Mouse (Mus musculus): ENCODE measurements around the gene Lrrn4cl. TPM values are rescaled to one million over a fixed set of nuclear protein-coding genes. Genes with fewer than 3 reads are reported as not detected.
"Not testable (repeated sequence)": the region's sequence is repeated elsewhere in the genome, so short reads cannot be mapped to it uniquely, and the experiment has no call there.

Gene Lrrn4cl
- total RNA-seq, 1 experiment from 2014 or later = 4.1 TPM

DNA sequence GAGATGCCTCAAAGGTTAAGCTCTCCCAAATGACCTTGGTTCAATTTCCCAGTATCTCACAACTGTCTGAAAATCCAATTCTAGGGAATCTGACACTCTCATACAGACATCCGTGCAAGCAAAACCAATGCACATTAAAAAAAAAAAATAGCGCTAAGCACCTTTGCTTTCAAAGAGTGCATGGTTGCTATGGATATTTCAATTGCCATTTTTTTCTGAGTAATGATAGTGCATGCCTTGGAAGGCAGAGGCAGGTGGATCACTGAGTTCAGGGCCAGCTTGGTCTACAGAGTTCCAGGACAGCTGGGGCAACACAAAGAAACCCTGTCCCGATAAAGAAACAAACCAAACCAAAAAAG, 30.4 kb downstream of the Lrrn4cl start:
- DNase-seq = no peak

DNA sequence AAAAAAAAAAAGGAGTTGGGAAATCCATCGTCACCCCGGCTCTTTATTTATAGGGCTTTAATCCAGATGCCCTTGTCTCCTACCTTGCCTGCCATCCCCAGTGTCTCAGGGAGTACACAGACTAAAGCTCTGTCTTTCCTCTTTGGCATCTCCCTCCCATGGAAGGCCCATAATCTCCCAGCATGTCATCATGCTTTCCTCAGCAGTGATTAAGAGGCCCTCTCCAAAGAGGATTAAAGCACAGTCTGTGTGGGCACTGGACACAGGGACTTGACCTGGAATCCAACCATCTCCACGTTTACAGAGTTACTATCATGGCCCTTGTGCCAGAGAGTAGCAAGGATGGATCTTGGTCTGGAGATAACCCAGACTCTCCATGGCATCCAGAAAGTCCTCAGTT, 33.0 kb downstream of the Lrrn4cl start, which contains the start of the genes Lbhd1 and Gm49403:
Lbhd1 (plus strand) TSS at position 117 of the 400 bp plus-strand sequence.
Gm49403 (plus strand) TSS at position 315 of the 400 bp plus-strand sequence.
- no peak for DNase-seq

DNA sequence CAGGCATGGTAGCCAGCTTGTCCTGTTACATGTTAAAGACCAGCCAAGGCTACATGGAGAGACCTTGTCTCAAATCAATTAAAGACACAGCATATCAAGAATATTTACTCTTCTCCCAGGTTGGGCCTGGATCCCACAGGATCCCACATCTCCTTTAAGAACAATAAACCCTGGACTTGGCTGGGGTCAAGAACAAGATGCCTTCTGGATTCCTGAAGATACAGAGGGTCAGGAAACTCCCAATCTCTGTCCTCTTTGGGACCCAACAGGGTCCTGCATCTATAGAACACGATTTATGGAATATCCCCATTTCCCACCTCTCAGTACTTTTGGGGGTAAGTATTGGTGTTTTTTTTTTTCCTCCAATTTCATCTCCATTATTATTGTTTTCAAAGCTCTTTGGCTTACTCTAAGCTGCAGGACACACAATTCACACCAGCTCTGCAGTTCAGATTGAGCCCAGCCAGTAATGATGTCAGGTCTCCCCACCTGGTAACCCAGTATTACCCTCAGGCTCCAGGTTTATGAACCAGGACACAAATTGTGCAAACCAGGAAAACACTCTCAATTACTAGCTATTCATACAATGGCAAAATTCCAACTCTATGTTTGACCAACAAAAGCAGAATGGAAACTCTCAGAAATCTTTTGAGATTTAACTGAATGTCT, 36.5 kb downstream of the Lrrn4cl start:
- DNase-seq = no peak

DNA sequence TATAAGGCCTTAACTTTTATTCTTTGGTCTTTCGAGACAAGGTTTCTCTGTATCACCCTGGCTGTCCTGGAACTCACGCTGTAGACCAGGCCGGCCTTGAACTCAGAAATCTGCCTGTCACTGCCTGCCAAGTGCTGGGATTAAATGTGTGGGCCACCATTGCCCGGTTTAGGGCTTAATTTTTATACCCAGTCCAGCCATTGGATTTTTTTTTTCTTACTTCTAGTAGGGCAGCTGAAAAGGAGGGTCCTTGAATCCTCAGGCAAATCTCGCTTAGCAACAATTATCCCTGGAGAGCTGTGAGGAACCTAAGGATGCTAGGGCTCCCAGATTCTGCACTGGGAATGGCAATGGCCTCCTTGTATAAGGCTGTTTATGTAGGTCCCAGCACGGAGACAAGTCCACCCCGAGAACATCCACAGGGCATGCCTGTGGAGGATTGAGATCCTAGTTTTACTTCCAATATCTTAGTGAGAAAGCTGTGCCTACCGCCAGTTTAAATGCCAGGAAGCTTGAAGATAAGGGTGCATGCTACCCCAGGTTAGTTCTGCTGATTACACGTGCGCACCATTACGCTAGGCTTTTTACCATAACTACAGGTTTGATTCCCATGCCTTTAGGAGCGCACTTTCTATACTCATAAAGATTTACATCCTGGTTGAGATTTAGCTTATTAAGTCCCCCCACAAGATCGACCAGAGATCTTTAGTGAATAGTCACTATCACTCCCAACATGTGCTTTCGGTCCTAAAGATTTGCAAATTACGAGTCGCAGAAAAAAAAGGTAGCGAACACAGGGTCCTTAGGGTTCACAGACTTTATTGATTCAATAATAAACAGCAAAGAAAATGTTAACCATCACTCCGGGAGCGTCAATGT, 37.3 kb downstream of the Lrrn4cl start:
- no peak for DNase-seq

DNA sequence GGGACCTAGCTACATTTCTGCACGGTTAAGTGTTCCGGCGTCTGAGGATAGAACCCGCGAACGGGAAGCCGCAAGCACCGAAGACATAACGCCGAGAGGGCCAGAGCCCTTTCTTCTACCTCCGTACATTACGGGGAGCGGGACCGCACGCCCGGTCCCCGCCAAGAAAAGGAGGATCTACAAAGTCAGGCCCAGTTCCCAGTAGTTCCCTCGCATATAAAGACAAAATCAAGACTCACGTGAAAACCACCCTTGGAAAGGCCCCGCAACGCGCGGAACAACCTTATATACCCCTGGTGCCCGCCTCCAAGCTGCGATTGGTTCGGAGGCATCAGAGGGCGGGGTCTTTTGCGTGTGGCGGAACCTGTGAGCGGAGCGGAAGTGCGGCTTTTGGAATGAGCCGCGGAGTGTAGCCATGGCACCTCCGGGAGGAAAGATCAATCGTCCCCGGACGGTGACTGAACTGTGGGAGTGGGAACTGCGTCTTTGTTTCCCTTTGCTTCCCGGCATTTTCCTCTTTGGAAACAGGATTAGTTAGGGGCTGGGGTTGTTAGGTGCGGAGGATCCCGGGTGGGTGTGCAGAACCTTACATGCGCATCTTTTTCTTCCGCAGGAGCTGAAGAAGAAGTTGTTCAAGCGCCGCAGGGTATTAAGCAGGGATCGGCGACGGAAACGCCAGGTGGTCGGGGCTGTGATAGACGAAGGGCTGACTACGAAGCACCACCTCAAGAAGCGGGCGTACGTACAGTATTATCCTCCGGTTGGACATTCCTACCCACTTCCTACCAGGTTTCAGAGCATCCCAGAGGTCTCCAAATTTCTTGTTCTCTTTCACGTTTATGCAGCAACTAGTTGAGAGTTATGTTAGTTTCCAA, 38.2 kb downstream of the Lrrn4cl start, which contains the start of the genes 1810009A15Rik and Gm49416:
1810009A15Rik (plus strand) TSS at position 343 of the 875 bp plus-strand sequence.
Gm49416 (plus strand) TSS at position 416 of the 875 bp plus-strand sequence.
- peak; percentile 98 for DNase-seq

DNA sequence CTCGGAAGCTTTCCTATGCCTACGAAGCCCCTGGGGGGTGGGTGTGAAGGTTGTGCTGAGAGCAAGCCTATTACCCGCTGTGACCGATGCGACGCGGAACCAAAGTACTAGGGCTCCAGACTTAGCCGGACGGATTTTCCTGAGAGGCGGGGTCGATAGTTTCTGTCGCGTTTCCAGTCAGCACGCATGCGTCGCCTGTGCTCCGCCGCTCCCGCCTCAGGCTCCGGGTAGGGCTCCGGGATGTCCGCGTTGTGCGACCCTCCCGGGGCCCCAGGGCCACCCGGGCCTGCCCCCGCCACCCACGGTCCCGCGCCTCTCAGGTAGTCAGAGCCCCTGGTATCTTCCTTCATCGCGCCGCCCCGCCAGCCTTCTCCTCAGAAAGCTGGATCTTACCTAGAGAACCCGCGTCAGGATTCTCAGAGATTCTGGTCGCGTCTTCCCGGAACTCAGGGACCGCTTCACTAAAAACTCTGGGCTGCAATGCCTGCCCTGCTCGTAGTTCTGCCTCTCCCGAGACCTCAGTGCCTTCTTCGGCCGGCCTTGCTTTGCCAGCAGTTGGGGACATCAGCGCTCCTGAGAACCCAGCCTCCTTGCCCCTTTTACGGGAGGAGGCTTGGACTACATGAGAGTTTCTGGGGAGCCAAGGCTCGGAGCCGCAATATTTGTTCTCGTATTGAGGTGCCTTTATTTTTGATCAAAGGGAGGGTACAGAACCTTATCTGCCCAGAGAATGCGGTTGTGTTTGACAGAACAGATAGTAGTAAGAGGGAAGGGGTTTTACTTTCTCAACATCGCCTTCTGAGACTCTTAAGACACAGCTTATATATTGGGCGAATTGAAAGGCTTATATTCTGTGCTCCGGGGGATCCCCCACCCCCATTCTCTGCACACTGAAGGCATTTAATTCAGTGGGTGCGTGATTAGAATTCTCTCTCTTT, 42.5 kb downstream of the Lrrn4cl start, which contains the start of gene Ints5:
Ints5 (plus strand) TSS at position 177 of the 938 bp plus-strand sequence.
- DNase-seq = peak; percentile 92

DNA sequence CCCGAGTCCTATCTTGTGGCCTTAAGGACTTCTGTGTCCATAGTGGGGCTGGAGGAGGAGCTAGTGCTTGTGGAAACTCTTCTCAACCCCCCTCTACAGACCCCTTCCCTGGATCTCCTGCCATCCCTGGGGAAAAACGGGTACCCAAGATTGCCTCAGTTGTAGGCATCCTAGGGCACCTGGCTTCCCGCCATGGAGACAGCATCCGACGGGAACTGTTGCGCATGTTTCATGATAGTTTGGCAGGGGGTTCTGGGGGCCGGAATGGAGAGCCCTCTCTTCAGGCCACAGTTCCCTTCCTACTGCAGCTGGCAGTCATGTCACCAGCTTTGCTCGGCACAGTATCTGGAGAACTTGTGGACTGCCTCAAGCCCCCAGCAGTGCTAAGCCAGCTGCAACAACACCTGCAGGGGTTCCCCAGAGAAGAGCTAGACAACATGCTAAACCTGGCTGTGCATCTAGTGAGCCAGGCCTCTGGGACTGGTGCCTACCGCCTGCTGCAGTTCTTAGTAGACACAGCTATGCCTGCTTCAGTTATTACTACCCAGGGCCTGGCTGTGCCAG, 44.9 kb downstream of the Lrrn4cl start:
- no peak for DNase-seq

DNA sequence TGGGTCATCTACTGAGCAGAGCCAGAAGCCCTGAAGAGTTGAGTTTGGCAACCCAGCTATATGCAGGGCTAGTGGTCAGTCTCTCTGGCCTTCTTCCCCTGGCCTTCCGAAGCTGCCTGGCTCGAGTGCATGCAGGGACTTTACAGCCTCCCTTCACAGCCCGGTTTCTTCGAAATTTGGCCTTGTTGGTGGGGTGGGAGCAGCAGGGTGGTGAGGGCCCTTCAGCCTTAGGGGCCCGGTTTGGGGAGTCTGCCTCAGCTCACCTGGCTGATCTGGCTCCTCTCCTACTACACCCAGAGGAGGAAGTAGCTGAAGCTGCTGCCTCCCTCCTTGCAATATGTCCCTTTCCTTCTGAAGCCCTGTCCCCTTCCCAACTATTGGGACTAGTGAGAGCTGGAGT, 45.7 kb downstream of the Lrrn4cl start:
- not testable (repeated sequence) for DNase-seq

DNA sequence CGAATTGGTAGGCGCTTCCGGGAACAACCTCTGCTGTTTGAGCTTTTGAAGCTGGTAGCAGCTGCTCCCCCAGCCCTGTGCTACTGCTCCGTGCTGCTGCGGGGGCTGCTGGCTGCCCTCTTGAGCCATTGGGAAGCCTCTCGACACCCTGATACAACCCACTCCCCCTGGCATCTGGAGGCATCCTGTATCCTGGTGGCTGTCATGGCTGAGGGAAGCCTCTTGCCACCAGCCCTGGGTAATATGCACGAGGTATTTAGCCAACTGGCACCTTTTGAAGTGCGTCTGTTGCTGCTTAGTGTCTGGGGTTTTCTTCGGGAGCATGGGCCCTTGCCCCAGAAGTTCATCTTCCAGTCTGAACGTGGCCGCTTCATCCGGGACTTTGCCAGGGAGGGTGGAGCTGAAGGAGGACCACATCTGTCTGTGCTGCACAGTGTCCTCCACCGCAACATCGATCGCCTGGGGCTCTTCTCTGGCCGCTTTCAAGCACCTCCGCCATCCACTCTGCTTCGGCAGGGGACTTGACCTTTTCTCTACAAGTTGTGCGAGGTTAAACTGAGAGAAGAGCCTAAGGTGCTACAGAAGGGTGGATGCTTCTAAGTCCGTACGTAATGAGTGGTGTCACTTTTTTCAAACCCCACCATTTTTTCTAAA, 46.8 kb downstream of the Lrrn4cl start:
- DNase-seq = peak; percentile 84

DNA sequence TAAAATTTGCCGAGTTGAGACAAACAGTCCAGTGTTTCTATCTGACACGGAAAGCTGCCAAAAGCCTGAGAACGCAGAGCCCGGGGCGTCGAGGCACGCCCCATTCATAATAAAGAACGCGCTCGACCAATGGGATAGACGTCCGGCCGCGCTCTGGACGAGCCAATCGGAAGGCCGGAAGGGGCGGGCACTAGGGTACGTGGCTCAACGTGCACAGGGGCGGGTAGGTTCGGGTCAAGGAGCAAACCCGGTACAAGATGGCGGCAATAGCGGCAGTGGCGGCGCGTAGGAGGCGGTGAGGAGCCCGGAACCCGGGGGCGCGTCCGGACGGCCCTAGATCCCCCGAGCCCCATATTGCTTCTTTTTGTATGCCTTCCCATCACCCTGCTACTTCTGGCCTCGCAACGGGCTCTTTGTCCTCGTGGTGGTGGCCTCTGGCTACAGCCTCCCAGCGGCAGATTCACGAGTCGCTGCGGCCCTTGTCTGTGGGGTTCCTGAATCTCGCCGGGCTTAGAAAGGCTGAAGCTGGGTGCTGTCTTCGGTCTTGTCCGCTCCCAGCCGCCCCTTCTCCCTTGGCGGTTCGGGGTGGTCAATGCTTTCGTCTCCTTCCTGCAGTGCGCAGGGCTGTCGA, 47.4 kb downstream of the Lrrn4cl start, which contains the start of gene Ganab:
Ganab (plus strand) TSS at position 207 of the 631 bp plus-strand sequence.
- DNase-seq = peak; percentile 98

DNA sequence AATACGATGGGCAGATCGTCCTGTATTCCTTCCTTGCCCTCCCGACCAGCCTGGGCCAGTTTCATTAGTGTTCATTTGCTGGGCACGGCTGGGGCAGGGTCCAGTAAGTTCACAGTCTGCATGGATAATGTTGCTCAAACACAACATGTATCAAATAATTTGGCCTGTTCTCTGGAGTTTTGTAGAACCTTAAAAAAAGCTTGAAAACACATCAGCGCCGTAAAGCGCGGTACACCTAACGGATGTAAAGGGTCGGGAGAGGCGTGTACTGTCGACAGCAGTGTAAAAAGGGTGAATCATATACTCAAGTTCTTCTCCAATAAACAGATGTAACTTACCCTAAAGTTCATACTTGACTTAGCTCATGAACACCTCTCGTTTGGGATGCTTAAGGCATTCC, 48.0 kb downstream of the Lrrn4cl start:
- no peak for DNase-seq

DNA sequence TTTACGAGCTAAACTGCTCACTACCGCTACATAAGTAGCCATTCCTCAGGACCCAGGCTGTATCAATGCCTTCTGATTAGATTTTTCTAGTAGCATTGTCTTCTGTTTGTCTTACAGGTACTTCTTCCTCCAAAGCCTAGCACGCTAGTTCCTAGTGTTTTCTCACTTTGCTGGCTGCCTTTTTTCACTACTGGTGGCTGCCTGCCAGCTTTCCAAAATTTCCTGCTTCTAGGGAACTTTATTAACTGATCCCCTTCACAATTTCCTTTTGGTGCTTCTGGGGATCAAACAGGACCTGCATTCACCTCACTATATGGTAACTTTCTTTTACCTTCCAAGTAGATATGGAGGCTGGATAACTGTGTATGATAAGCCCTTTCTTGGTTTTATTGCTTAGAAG, 48.5 kb downstream of the Lrrn4cl start:
- no peak for DNase-seq

DNA sequence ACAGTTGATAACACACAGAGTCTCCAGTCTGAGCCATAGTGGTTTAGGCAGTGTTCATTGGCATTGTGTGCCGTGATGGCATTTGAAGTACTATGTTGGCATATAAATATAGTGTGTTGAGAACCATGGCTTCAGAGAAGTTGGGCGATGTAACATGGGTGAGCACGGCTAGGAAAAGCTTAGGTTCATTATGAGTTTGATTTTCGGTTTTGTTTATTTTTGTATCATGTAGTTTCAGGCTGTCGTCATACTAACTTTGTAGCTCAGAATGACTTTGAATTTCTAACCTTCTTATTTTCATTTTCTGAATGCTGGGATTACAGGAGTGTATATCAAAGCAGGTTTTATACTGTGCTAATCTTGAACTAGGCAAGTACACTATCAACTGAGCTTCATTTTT, 52.8 kb downstream of the Lrrn4cl start:
- DNase-seq = no peak

Small RNA genes within 50 kb of the gene (microRNA-seq; reads per million reads assigned to microRNA genes)
- 0.76 to 0.85 reads per million in 2 experiments for gene Mir5136

Other genes starting within 250 kb of the Lrrn4cl start
- gene Slc22a6, start 232.7 kb upstream of the Lrrn4cl start, total RNA-seq (2021) = not detected in 2 replicates
- gene Chrm1, start 187.0 kb upstream of the Lrrn4cl start, total RNA-seq (2021) = 1.5 and 2.4 TPM in 2 replicates
- gene Slc3a2, start 127.4 kb upstream of the Lrrn4cl start, total RNA-seq (2021) = 178 and 199 TPM in 2 replicates
- 50.8 and 68.2 TPM in 2 replicates for gene Wdr74, start 114.9 kb upstream of the Lrrn4cl start, total RNA-seq (2021)
- 2.3 and 2.4 TPM in 2 replicates for gene 1700092M07Rik, start 110.0 kb upstream of the Lrrn4cl start, total RNA-seq (2021)
- 77.9 and 90.8 TPM in 2 replicates for gene Stx5a, start 109.4 kb upstream of the Lrrn4cl start, total RNA-seq (2021)
- gene Nxf1, start 93.7 kb upstream of the Lrrn4cl start, total RNA-seq (2021) = 110 and 120 TPM in 2 replicates
- gene Tmem223, start 79.8 kb upstream of the Lrrn4cl start, total RNA-seq (2021) = 102 and 111 TPM in 2 replicates
- gene Tmem179b, start 76.3 kb upstream of the Lrrn4cl start, total RNA-seq (2021) = 44.7 and 45.9 TPM in 2 replicates
- gene Taf6l, start 64.4 kb upstream of the Lrrn4cl start, total RNA-seq (2021) = 15.2 and 18.2 TPM in 2 replicates
- 85.2 and 89.1 TPM in 2 replicates for gene Polr2g, start 52.2 kb upstream of the Lrrn4cl start, total RNA-seq (2021)
- gene Zbtb3, start 48.2 kb upstream of the Lrrn4cl start, total RNA-seq (2021) = 2.4 and 2.9 TPM in 2 replicates
- gene Ttc9c, start 31.4 kb upstream of the Lrrn4cl start, total RNA-seq (2021) = 29.6 and 32.0 TPM in 2 replicates
- gene Hnrnpul2, start 30.8 kb upstream of the Lrrn4cl start, total RNA-seq (2021) = 77.0 and 79.6 TPM in 2 replicates
- 7.5 TPM in 1 of 2 replicates, not detected in the other for gene AC129217.1, start 21.0 kb upstream of the Lrrn4cl start, total RNA-seq (2021)
- 143 and 153 TPM in 2 replicates for gene Bscl2, start 13.3 kb upstream of the Lrrn4cl start, total RNA-seq (2021)
- 6.4 and 9.3 TPM in 2 replicates for gene Gng3, start 11.6 kb upstream of the Lrrn4cl start, total RNA-seq (2021)
- 214 and 218 TPM in 2 replicates for gene Ubxn1, start 20.7 kb downstream of the Lrrn4cl start, total RNA-seq (2021)
- gene Uqcc3, start 30.2 kb downstream of the Lrrn4cl start, total RNA-seq (2021) = 80.7 and 82.8 TPM in 2 replicates
- 4.6 and 13.6 TPM in 2 replicates for gene Lbhd1, start 33.0 kb downstream of the Lrrn4cl start, total RNA-seq (2021)
- gene Gm49403, start 33.2 kb downstream of the Lrrn4cl start, total RNA-seq (2021) = not detected in 2 replicates
- gene 1810009A15Rik, start 38.1 kb downstream of the Lrrn4cl start, total RNA-seq (2021) = 42.4 and 46.2 TPM in 2 replicates
- 6.0 TPM in 1 of 2 replicates, not detected in the other for gene Gm49416, start 38.2 kb downstream of the Lrrn4cl start, total RNA-seq (2021)
- 22.5 and 23.1 TPM in 2 replicates for gene Ints5, start 42.2 kb downstream of the Lrrn4cl start, total RNA-seq (2021)
- 162 and 164 TPM in 2 replicates for gene Ganab, start 47.3 kb downstream of the Lrrn4cl start, total RNA-seq (2021)
- 52.1 and 53.8 TPM in 2 replicates for gene B3gat3, start 69.6 kb downstream of the Lrrn4cl start, total RNA-seq (2021)
- 25.7 and 33.3 TPM in 2 replicates for gene Rom1, start 78.6 kb downstream of the Lrrn4cl start, total RNA-seq (2021)
- 45.4 and 49.5 TPM in 2 replicates for gene Eml3, start 78.8 kb downstream of the Lrrn4cl start, total RNA-seq (2021)
- 93.1 and 105 TPM in 2 replicates for gene Mta2, start 91.1 kb downstream of the Lrrn4cl start, total RNA-seq (2021)
- gene Tut1, start 103.1 kb downstream of the Lrrn4cl start, total RNA-seq (2021) = 20.2 and 21.7 TPM in 2 replicates
- 355 and 413 TPM in 2 replicates for gene Eef1g, start 116.3 kb downstream of the Lrrn4cl start, total RNA-seq (2021)
- gene Ahnak, start 138.5 kb downstream of the Lrrn4cl start, total RNA-seq (2021) = 157 and 186 TPM in 2 replicates
- 4.4 TPM in 1 of 2 replicates, not detected in the other for gene Scgb1a1, start 237.2 kb downstream of the Lrrn4cl start, total RNA-seq (2021)

Measured in adrenal gland, postnatal 14 days (tissue).